In the genomic region with DNA sequence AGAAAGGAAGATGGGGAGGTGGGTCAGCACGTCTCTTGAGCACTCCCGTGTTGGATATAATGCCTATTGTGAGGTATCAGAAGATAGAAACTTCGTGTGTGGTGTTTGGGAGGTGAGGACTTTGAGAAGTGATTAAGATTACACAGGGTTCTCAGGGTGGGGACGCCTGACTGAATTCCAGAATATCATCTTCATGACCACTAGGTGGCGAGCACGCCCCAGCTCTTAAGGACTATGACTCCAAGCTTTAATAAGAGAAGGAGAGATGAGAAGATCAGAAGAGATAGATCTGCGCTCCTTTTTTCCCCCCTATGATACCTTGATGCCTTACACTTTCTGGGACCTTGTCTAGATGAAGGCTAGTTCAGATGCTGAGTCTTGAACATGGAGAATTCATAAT, we compare ENCODE assay signal across 9 mouse cellular contexts. TPM values are rescaled to one million over a fixed set of nuclear protein-coding genes. Genes with fewer than 3 reads are reported as not detected.
DNase-seq lines count a peak whose midpoint lies in the region; ATAC-seq lines count a peak whose summit lies in the region.
"Had no signal": no experiment of that assay in that cellular context is flagged by ENCODE, and none has a peak within 500 bp of the region (broad histone marks: within the 10 kb centered on the region; RNA-seq: fewer than 3 reads in every experiment).

No protein-coding gene starts in this region.

- H3K9ac ChIP-seq in heart, embryonic 11.5 days (ENCODE audit: low read depth, low read length), result no peak overlapping the region
- no peak overlapping the region for H3K9ac ChIP-seq in hindbrain, embryonic 11.5 days (ENCODE audit: low read depth, low read length)
- no peak overlapping the region for H3K9ac ChIP-seq in midbrain, embryonic 14.5 days (replicated peaks; ENCODE audit: low read length)

- H3K4me1 ChIP-seq in heart, embryonic 11.5 days (ENCODE audit: control insufficient read depth, insufficient read depth, low read length), result no peaks in the 10 kb centered on the region
- H3K4me1 ChIP-seq in hindbrain, embryonic 11.5 days (replicated peaks; ENCODE audit: control insufficient read depth, insufficient read depth, low read length), result no peaks in the 10 kb centered on the region
- H3K4me1 ChIP-seq in midbrain, embryonic 14.5 days (ENCODE audit: control insufficient read depth, insufficient read depth, low read length), result peaks cover 2% of the 10 kb centered on the region; the same call in 1 of the 2 replicates

- H3K4me2 ChIP-seq in heart, embryonic 11.5 days, result no peak overlapping the region
- no peak overlapping the region for H3K4me2 ChIP-seq in hindbrain, embryonic 11.5 days (replicated peaks; ENCODE audit: low read depth, low read length)
- no peak overlapping the region for H3K4me2 ChIP-seq in midbrain, embryonic 14.5 days (ENCODE audit: low read length)

- no peak overlapping the region for H3K27ac ChIP-seq in heart, embryonic 11.5 days (ENCODE audit: low read depth, low read length)
- H3K27ac ChIP-seq in hindbrain, embryonic 11.5 days (ENCODE audit: low read depth, low read length), result no peak overlapping the region
- H3K27ac ChIP-seq in midbrain, embryonic 14.5 days (replicated peaks; ENCODE audit: low read depth, low read length), result no peak overlapping the region

- DNase-seq in heart, adult 18-20 months, result peak; percentile 56 to 72
- peak; percentile 69 for DNase-seq in R1 (ENCODE audit: low read depth, low spot score)
- peak; percentile 79 for DNase-seq in embryo, embryonic 10.5 days (ENCODE audit: low spot score)
- peak; percentile 69 for DNase-seq in hindbrain, embryonic 11.5 days (ENCODE audit: low spot score)
- DNase-seq in left cerebral cortex, postnatal 25 days (ENCODE audit: low spot score in 2 of 2), result peak; percentile 51 to 56
- peak; percentile 81 for DNase-seq in midbrain, embryonic 14.5 days
- DNase-seq in thymus, postnatal 0 days (ENCODE audit: low spot score), result peak; percentile 59

- no peaks in the 10 kb centered on the region for H3K36me3 ChIP-seq in heart, embryonic 11.5 days (ENCODE audit: control insufficient read depth, insufficient read depth, low read length)
- H3K36me3 ChIP-seq in hindbrain, embryonic 11.5 days (ENCODE audit: control insufficient read depth, insufficient read depth, low read length), result no peaks in the 10 kb centered on the region
- no peaks in the 10 kb centered on the region for H3K36me3 ChIP-seq in midbrain, embryonic 14.5 days (ENCODE audit: control insufficient read depth, insufficient read depth, low read length)

- no peaks in the 10 kb centered on the region for H3K9me3 ChIP-seq in heart, embryonic 11.5 days (replicated peaks; ENCODE audit: control insufficient read depth, low read length)
- no peaks in the 10 kb centered on the region for H3K9me3 ChIP-seq in hindbrain, embryonic 11.5 days (ENCODE audit: control insufficient read depth, low read length)
- H3K9me3 ChIP-seq in midbrain, embryonic 14.5 days (ENCODE audit: control insufficient read depth, low read length), result no peaks in the 10 kb centered on the region

- ATAC-seq in heart, embryonic 11.5 days (replicated peaks; ENCODE audit: insufficient number of reproducible peaks, low FRiP score, low TSS enrichment), result no peak
- ATAC-seq in hindbrain, embryonic 11.5 days (ENCODE audit: low FRiP score), result peak; percentile 71; the same call in 1 of the 2 replicates
- no peak for ATAC-seq in midbrain, embryonic 14.5 days (ENCODE audit: low FRiP score, low TSS enrichment)

- no peaks in the 10 kb centered on the region for H3K27me3 ChIP-seq in heart, embryonic 11.5 days (ENCODE audit: control insufficient read depth, insufficient read depth, low read length)
- H3K27me3 ChIP-seq in hindbrain, embryonic 11.5 days (ENCODE audit: control insufficient read depth, insufficient read depth, low read length), result no peaks in the 10 kb centered on the region
- peaks cover 5% of the 10 kb centered on the region; the same call in 1 of the 2 replicates for H3K27me3 ChIP-seq in midbrain, embryonic 14.5 days (ENCODE audit: control insufficient read depth, insufficient read depth, low read length)

- 7% methylated on average over 7 of the region's 7 CpGs for WGBS in heart, embryonic 11.5 days (ENCODE audit: insufficient replicate concordance)
- 12% methylated on average over 7 of the region's 7 CpGs for WGBS in hindbrain, embryonic 11.5 days
- WGBS in midbrain, embryonic 14.5 days, result 10% methylated on average over 7 of the region's 7 CpGs

- H3K4me3 ChIP-seq in heart, embryonic 11.5 days (ENCODE audit: low read depth, low read length), result no peak overlapping the region
- H3K4me3 ChIP-seq in hindbrain, embryonic 11.5 days (ENCODE audit: low read depth, low read length), result no peak overlapping the region
- no peak overlapping the region for H3K4me3 ChIP-seq in midbrain, embryonic 14.5 days (replicated peaks; ENCODE audit: low read depth, low read length)

- intact Hi-C loops in left cerebral cortex, postnatal 25 days (cut with DNase I), result no loop called here

RNA-seq across cellular contexts. Expression of gene Serpinb1a, which starts 1.0 kb away (rescaled TPM):
- 1 to 10 TPM; 2.9 to 4.7 TPM for total RNA-seq in heart, adult 18-20 months (2021)
- polyA plus RNA-seq in heart, embryonic 11.5 days (2014; fragmentation: Nextera tagmentation; extraction: Ambion mirVana), result 3.5 and 5.8 TPM in 2 replicates
- polyA plus RNA-seq in hindbrain, embryonic 11.5 days (2014; fragmentation: Nextera tagmentation; extraction: Ambion mirVana), result 0.27 TPM in 1 of 2 replicates, not detected in the other
- 1 to 10 TPM; 2.5 to 3.8 TPM for total RNA-seq in left cerebral cortex, postnatal 25 days (2021)
- 2.2 and 2.9 TPM in 2 replicates for polyA plus RNA-seq in midbrain, embryonic 14.5 days (2014; fragmentation: Nextera tagmentation; extraction: Ambion mirVana)
- 47.2 and 50.3 TPM in 2 replicates for polyA plus RNA-seq in thymus, postnatal 0 days (2015; fragmentation: Nextera tagmentation; extraction: Ambion mirVana)

RNA-seq across cellular contexts. Expression of gene Serpinb1c, which starts 46.0 kb away (rescaled TPM):
- 1 to 10 TPM; 1.3 to 3.5 TPM for total RNA-seq in heart, adult 18-20 months (2021)
- polyA plus RNA-seq in heart, embryonic 11.5 days (2014; fragmentation: Nextera tagmentation; extraction: Ambion mirVana), result 0.16 and 0.31 TPM in 2 replicates
- not detected in 2 replicates for polyA plus RNA-seq in hindbrain, embryonic 11.5 days (2014; fragmentation: Nextera tagmentation; extraction: Ambion mirVana)
- not detected for total RNA-seq in left cerebral cortex, postnatal 25 days (2021)
- not detected in 2 replicates for polyA plus RNA-seq in midbrain, embryonic 14.5 days (2014; fragmentation: Nextera tagmentation; extraction: Ambion mirVana)
- polyA plus RNA-seq in thymus, postnatal 0 days (2015; fragmentation: Nextera tagmentation; extraction: Ambion mirVana), result not detected in 2 replicates
- total RNA-seq: adrenal gland, adult 18-20 months had no signal

RNA-seq across cellular contexts. Expression of gene D930007J09Rik, which starts 49.3 kb away (rescaled TPM):
- total RNA-seq in heart, adult 18-20 months (2021), result not detected
- polyA plus RNA-seq in heart, embryonic 11.5 days (2014; fragmentation: Nextera tagmentation; extraction: Ambion mirVana), result not detected in 2 replicates
- not detected in 2 replicates for polyA plus RNA-seq in hindbrain, embryonic 11.5 days (2014; fragmentation: Nextera tagmentation; extraction: Ambion mirVana)
- total RNA-seq in left cerebral cortex, postnatal 25 days (2021), result 1 to 10 TPM; 1.1 to 1.7 TPM
- polyA plus RNA-seq in midbrain, embryonic 14.5 days (2014; fragmentation: Nextera tagmentation; extraction: Ambion mirVana), result not detected in 2 replicates
- polyA plus RNA-seq in thymus, postnatal 0 days (2015; fragmentation: Nextera tagmentation; extraction: Ambion mirVana), result not detected in 2 replicates
- total RNA-seq: adrenal gland, adult 18-20 months had no signal

RNA-seq across cellular contexts. Expression of gene Wrnip1, which starts 50.1 kb away (rescaled TPM):
- total RNA-seq in heart, adult 18-20 months (2021), result 10 to 100 TPM; 19.9 to 26.0 TPM
- polyA plus RNA-seq in heart, embryonic 11.5 days (2014; fragmentation: Nextera tagmentation; extraction: Ambion mirVana), result 14.2 and 14.6 TPM in 2 replicates
- polyA plus RNA-seq in hindbrain, embryonic 11.5 days (2014; fragmentation: Nextera tagmentation; extraction: Ambion mirVana), result 14.4 and 18.0 TPM in 2 replicates
- 10 to 100 TPM; 56.5 to 67.2 TPM for total RNA-seq in left cerebral cortex, postnatal 25 days (2021)
- polyA plus RNA-seq in midbrain, embryonic 14.5 days (2014; fragmentation: Nextera tagmentation; extraction: Ambion mirVana), result 26.5 and 28.0 TPM in 2 replicates
- 26.1 and 30.2 TPM in 2 replicates for polyA plus RNA-seq in thymus, postnatal 0 days (2015; fragmentation: Nextera tagmentation; extraction: Ambion mirVana)
